ENCODE assay signal across 23 mouse cellular contexts in the genomic region with DNA sequence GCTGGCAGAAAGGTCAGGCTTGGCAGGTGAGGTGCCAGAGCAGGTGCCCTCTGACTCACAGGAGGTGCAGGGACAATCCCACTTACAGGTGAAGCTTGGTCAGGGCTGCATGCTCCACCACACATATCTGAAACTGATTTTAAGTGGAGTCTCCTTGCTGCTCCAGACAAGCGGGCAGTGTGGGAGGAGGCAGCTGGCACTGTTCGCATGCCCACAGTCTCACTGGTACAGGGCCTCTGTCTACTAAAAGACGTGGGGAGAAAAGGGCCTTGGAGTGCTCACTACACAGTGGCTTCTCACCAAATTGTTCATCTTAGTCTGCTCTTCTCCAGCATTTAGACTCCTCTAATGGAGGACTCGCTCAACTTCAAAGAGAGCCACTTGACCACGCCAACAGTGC. TPM values are rescaled to one million over a fixed set of nuclear protein-coding genes. Genes with fewer than 3 reads are reported as not detected.
DNase-seq lines count a peak whose midpoint lies in the region; TF ChIP-seq lines count a peak whose summit lies in the region.
"Had no signal": no experiment of that assay in that cellular context is flagged by ENCODE, and none has a peak within 500 bp of the region (broad histone marks: within the 10 kb centered on the region; RNA-seq: fewer than 3 reads in every experiment).

No protein-coding gene starts in this region.

- DNase-seq in left cerebral cortex, postnatal 14 days (ENCODE audit: low spot score in 2 of 2) = peak; percentile 22 to 64
- no peak for DNase-seq in left cerebral cortex, postnatal 4 days
- peak; percentile 40 to 47 for DNase-seq in layer of hippocampus, adult 2 months (ENCODE audit: low spot score in 2 of 2)
- DNase-seq in layer of hippocampus, adult 9-11 months = peak; percentile 50
- DNase-seq in right cerebral cortex, postnatal 25 days = peak; percentile 22
- DNase-seq in kidney, postnatal 4 days = no peak
- no peak for DNase-seq in adrenal gland, postnatal 36 days
- DNase-seq: adrenal gland, adult 2 months; cerebellum, adult 8-10 months; gastrocnemius, postnatal 14 days; heart, adult 11 months; kidney, adult 11 months; liver; lung, postnatal 4 days had no signal

- intact Hi-C loops in left cerebral cortex, postnatal 14 days (cut with DNase I) = no loop called here
- intact Hi-C loops in left cerebral cortex, postnatal 4 days (cut with DNase I) = no loop called here

- TF ChIP-seq CTCF in layer of hippocampus, adult 2 months (conservative IDR thresholded peaks at IDR 0.05) = no peak

- H3K4me3 ChIP-seq in layer of hippocampus, adult 2 months = no peak overlapping the region
- H3K4me3 ChIP-seq: forebrain, embryonic 13.5 days; hindbrain, embryonic 12.5 days; kidney, embryonic 15.5 days; limb, embryonic 10.5 days; liver, embryonic 15.5 days; midbrain, embryonic 15.5 days; neural tube, embryonic 12.5 days; stomach, embryonic 15.5 days had no signal

- peak overlapping the region; percentile 52 for H3K27ac ChIP-seq in layer of hippocampus, adult 2 months
- H3K27ac ChIP-seq: forebrain, embryonic 13.5 days; hindbrain, embryonic 12.5 days; kidney, embryonic 15.5 days; limb, embryonic 10.5 days; liver, embryonic 15.5 days; midbrain, embryonic 15.5 days; neural tube, embryonic 12.5 days; stomach, embryonic 15.5 days had no signal

RNA-seq across cellular contexts. Expression of a gene that starts 14.0 kb away (rescaled TPM):
- total RNA-seq in left cerebral cortex, postnatal 14 days (2021) = 10 to 100 TPM; 35.2 to 37.2 TPM
- 10 to 100 TPM; 42.9 to 44.9 TPM for total RNA-seq in left cerebral cortex, postnatal 4 days (2021)
- 10 to 100 TPM; 16.2 to 16.9 TPM for total RNA-seq in layer of hippocampus, adult 2 months (2021)
- total RNA-seq in adrenal gland, postnatal 36 days (2021) = under 1 TPM; 0.33 to 0.60 TPM
- total RNA-seq: MEL had no signal

RNA-seq across cellular contexts. Expression of a gene that starts 43.4 kb away (rescaled TPM):
- total RNA-seq in left cerebral cortex, postnatal 14 days (2021) = 100 to 1,000 TPM; 180 to 182 TPM
- 10 to 100 TPM; 84.0 to 84.6 TPM for total RNA-seq in left cerebral cortex, postnatal 4 days (2021)
- 100 to 1,000 TPM; 141 to 143 TPM for total RNA-seq in layer of hippocampus, adult 2 months (2021)
- total RNA-seq in adrenal gland, postnatal 36 days (2021) = 10 to 100 TPM; 11.4 to 13.7 TPM

Comparison
In these comparisons a context has a peak if more than half of its experiments do, and no peak if none do; other contexts are left out.
1. DNase-seq: peak in left cerebral cortex, postnatal 14 days (2 of 2), layer of hippocampus, adult 2 months (2 of 2), layer of hippocampus, adult 9-11 months (single experiment) and right cerebral cortex, postnatal 25 days (single experiment); none in left cerebral cortex, postnatal 4 days (single experiment), kidney, postnatal 4 days (0 of 2) and adrenal gland, postnatal 36 days (0 of 2).
2. RNA of a gene that starts 14.0 kb away (total RNA-seq): 42.9 to 44.9 TPM in left cerebral cortex, postnatal 4 days, 35.2 to 37.2 TPM in left cerebral cortex, postnatal 14 days and 16.2 to 16.9 TPM in layer of hippocampus, adult 2 months; 0.33 to 0.60 TPM in adrenal gland, postnatal 36 days; every median in the first group is over 10 times any median in the second.
3. RNA of a gene that starts 43.4 kb away (total RNA-seq): 180 to 182 TPM in left cerebral cortex, postnatal 14 days, 141 to 143 TPM in layer of hippocampus, adult 2 months and 84.0 to 84.6 TPM in left cerebral cortex, postnatal 4 days; 11.4 to 13.7 TPM in adrenal gland, postnatal 36 days; every median in the first group is over 4 times any median in the second.